Mouse (Mus musculus) kidney, embryonic 15.5 days (tissue): ENCODE data around the gene Cyp8b1. TPM values are rescaled to one million over a fixed set of nuclear protein-coding genes. Genes with fewer than 3 reads are reported as not detected.

ENCODE experiments used
- ATAC-seq: fragments of 200-750 bp; cut with Nextera tagmentation; replicated peaks from 2 replicates; pipeline ENCODE4 v1.8.0; 2017; ENCODE audit warnings: moderate TSS enrichment; ENCODE audit not compliant: low FRiP score
- H3K27ac ChIP-seq: fragments of 300-500 bp; sonication (generic); 2 replicates; pipeline ENCODE4 v1.5.1; 2015; ENCODE audit warnings: mild to moderate bottlenecking, inconsistent platforms
- H3K27me3 ChIP-seq: fragments of 300-500 bp; sonication (generic); 2 replicates; pipeline ENCODE4 v1.6.1; 2015; ENCODE audit warnings: inconsistent platforms
- H3K36me3 ChIP-seq: fragments of 300-500 bp; sonication (generic); 2 replicates; pipeline ENCODE4 v1.6.1; 2015; ENCODE audit warnings: inconsistent platforms
- H3K4me1 ChIP-seq: fragments of 300-500 bp; sonication (generic); 2 replicates; pipeline ENCODE4 v1.6.1; 2015; ENCODE audit warnings: inconsistent platforms
- H3K4me2 ChIP-seq: fragments of 300-500 bp; sonication (generic); 2 replicates; pipeline ENCODE4 v1.6.1; 2015; ENCODE audit warnings: moderate library complexity, mild to moderate bottlenecking, inconsistent platforms
- H3K4me3 ChIP-seq: fragments of 300-500 bp; sonication (generic); replicated peaks from 2 replicates; pipeline ENCODE4 v1.5.1; 2015; ENCODE audit warnings: mild to moderate bottlenecking, inconsistent platforms
- H3K9ac ChIP-seq: fragments of 300-500 bp; sonication (generic); 2 replicates; pipeline ENCODE4 v1.6.1; 2015; ENCODE audit warnings: mild to moderate bottlenecking, inconsistent platforms
- H3K9me3 ChIP-seq: fragments of 300-500 bp; sonication (generic); replicated peaks from 2 replicates; pipeline ENCODE4 v1.6.1; 2016; ENCODE audit warnings: inconsistent platforms
- WGBS: fragments of 180-500 bp; shearing (Covaris S2); methylation state at CpG from one replicate; pipeline ENCODE4 v1.1.7; 2015; ENCODE audit warnings: mixed read lengths; 5-methylcytosine and 5-hydroxymethylcytosine counted together
- polyA plus RNA-seq: library from polyadenylated mRNA; unstranded; fragments of >200 nt; fragmentation: Nextera tagmentation; extraction: Ambion mirVana; gene quantifications from 2 replicates; pipeline ENCODE4 v1.2.1, GENCODE M21; 2015

Cyp8b1 gene
- polyA plus RNA-seq, 1 experiment from 2014 or later: 0.10 TPM

DNA sequence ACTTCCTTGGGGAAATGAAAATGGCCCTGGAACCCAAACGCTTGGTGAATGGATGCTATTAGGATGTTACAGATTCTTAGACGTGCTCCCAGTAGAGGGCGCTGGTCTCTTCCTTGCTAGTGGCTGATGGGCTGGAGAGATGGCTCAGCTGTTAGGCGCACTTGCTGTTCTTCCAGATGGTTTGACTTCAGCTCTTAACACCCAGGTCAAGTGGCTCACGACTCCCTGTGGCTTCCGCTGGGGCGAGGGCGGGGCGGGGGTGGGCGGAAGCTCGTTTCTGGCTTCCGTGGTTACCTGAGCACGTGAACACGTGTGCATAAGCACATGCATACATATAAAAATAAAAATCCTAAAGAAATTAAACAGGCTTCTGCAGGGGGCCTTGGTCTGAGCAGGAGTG is 35.3 kb downstream of the Cyp8b1 start:
- no peaks in the 10 kb centered on the region for H3K36me3 ChIP-seq
- no peak overlapping the region for H3K9ac ChIP-seq
- no peak for ATAC-seq
- H3K4me2 ChIP-seq: peak overlapping the region; percentile 38
- H3K27ac ChIP-seq: no peak overlapping the region
- H3K4me1 ChIP-seq: peaks cover 9% of the 10 kb centered on the region
- no peak overlapping the region for H3K4me3 ChIP-seq
- 0 out of 2 replicates have a peak, but pooled peaks cover 12% of the 10 kb centered on the region for H3K27me3 ChIP-seq
- WGBS: 19% methylated on average over 14 of the region's 14 CpGs
- no peaks in the 10 kb centered on the region for H3K9me3 ChIP-seq

DNA sequence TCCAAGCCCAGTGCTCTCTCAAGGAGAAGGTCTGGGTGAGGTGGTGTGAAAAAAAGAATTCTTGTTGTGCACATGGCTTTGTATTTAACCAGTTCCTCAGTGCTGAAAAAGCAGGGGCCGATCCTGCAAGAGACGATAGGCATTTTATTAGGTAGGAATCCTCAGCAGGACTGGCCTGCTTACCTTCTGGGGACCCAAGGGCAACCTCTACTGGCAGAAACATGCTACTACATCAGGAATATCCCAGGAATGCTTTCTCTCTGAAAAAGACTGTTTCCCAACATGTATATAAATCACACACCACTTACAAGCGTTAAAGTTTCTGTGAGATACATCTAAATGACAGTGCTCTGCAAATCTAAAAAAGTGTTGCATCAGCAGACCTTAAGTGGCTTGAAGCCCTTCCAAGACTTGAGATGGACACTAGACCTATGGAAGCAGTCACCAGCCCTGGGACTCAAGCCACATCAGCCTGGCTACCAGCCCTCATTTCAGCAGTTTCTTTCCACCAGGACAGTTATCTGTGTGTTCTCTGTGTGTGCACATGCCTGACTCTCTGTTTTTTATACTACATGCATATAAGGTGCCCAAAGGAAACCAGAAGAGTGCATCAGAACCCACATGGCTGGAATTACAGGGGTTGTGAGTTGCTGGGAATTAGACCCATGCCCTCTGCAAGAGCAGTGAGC is 38.9 kb downstream of the Cyp8b1 start:
- no peaks in the 10 kb centered on the region for H3K9me3 ChIP-seq
- no peak overlapping the region for H3K4me2 ChIP-seq
- no peak overlapping the region for H3K4me3 ChIP-seq
- ATAC-seq: no peak
- no peaks in the 10 kb centered on the region for H3K36me3 ChIP-seq
- H3K9ac ChIP-seq: no peak overlapping the region
- 11% methylated on average over 3 of the region's 3 CpGs for WGBS
- H3K27me3 ChIP-seq: 0 out of 2 replicates have a peak, but pooled peaks cover 12% of the 10 kb centered on the region
- H3K4me1 ChIP-seq: peaks cover 9% of the 10 kb centered on the region
- H3K27ac ChIP-seq: no peak overlapping the region

- ATAC-seq: no peak
- H3K36me3 ChIP-seq: no peaks in the 10 kb centered on the region
- no peaks in the 10 kb centered on the region for H3K9me3 ChIP-seq
- H3K27ac ChIP-seq: no peak overlapping the region
- H3K27me3 ChIP-seq: 0 out of 2 replicates have a peak, but pooled peaks cover 10% of the 10 kb centered on the region
- no peak overlapping the region for H3K9ac ChIP-seq
- no peak overlapping the region for H3K4me2 ChIP-seq
- no peak overlapping the region for H3K4me3 ChIP-seq
- peaks cover 2% of the 10 kb centered on the region; the same call in 1 of the 2 replicates for H3K4me1 ChIP-seq
These were observed 42.5 kb downstream of the Cyp8b1 start for GRCm38 (mm10) chr9:121873578-121873977.

DNA sequence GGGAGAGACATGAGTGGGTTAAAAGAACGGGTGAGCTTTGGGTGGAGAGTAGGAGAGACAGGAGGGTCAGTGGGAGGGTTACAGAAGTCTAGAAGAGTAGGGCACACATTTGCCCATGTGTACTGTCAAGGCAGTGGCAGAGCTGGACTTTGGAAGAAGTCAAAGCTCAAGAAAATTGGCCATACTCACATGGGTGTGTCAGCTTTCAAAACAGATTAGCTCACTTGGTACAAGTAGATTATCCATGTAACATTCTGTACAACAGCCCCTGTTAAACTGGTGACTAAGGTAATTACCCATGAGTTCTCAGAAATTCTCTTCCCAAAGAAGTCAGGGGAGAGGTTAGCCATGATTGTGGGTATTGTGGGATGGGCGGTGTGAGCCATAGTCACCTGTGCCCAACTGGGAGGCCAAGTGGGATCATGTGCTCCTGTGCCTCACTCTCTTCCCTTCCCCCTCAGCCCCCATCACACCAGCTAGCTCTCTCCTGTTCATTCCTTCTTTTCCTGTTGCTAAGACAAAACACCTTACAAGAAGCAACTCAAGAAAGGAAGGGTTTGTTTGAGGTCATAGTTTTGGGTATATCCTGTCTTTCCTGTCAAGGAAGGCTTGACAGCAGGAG is 43.9 kb downstream of the Cyp8b1 start:
- no peak overlapping the region for H3K9ac ChIP-seq
- no peaks in the 10 kb centered on the region for H3K36me3 ChIP-seq
- H3K9me3 ChIP-seq: no peaks in the 10 kb centered on the region
- no peak for ATAC-seq
- H3K27ac ChIP-seq: no peak overlapping the region
- no peak overlapping the region for H3K4me2 ChIP-seq
- peaks cover 3% of the 10 kb centered on the region; the same call in 1 of the 2 replicates for H3K4me1 ChIP-seq
- no peak overlapping the region for H3K4me3 ChIP-seq
- 83% methylated on average over 2 of the region's 2 CpGs for WGBS
- 0 out of 2 replicates have a peak, but pooled peaks cover 10% of the 10 kb centered on the region for H3K27me3 ChIP-seq

DNA sequence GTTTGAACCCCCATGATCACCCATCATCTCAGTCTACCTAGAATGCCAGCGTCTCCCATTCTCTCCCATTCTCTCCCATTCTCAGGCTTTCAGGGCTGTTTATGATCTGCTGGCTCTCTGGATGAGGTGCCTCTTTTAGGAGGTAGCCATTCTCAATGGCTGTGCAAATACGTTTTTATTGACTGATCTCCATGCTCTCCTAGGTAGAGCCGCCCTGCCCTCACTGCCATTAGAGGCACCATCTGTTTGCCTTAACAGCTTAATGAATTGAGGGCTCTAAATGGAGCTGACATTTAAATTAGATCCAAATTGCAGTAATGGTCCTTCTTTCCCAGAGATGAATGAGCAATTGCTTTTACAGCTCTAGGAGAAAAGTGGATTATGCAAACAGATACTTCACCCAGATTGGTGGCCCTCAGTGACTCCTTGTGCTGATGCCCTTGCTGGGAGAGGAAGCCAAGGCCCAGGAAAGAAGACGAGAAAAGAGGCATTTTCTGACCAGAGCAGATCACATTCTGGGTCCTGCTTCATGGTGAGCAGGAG is 46.1 kb downstream of the Cyp8b1 start:
- H3K36me3 ChIP-seq: no peaks in the 10 kb centered on the region
- no peak overlapping the region for H3K4me2 ChIP-seq
- no peak for ATAC-seq
- no peak overlapping the region for H3K27ac ChIP-seq
- 30% methylated on average over 4 of the region's 4 CpGs for WGBS
- H3K4me1 ChIP-seq: peaks cover 3% of the 10 kb centered on the region; the same call in 1 of the 2 replicates
- no peak overlapping the region for H3K9ac ChIP-seq
- H3K27me3 ChIP-seq: 0 out of 2 replicates have a peak, but pooled peaks cover 3% of the 10 kb centered on the region
- no peaks in the 10 kb centered on the region for H3K9me3 ChIP-seq
- H3K4me3 ChIP-seq: no peak overlapping the region

- H3K9me3 ChIP-seq: no peaks in the 10 kb centered on the region
- peaks cover 3% of the 10 kb centered on the region; the same call in 1 of the 2 replicates for H3K4me1 ChIP-seq
- WGBS: 80% methylated on average over 5 of the region's 5 CpGs
- no peak overlapping the region for H3K27ac ChIP-seq
- no peak overlapping the region for H3K9ac ChIP-seq
- H3K36me3 ChIP-seq: no peaks in the 10 kb centered on the region
- no peak overlapping the region for H3K4me2 ChIP-seq
- 0 out of 2 replicates have a peak, but pooled peaks cover 3% of the 10 kb centered on the region for H3K27me3 ChIP-seq
- no peak for ATAC-seq
- H3K4me3 ChIP-seq: no peak overlapping the region
These were observed 46.7 kb downstream of the Cyp8b1 start for GRCm38 (mm10) chr9:121869432-121869831.

DNA sequence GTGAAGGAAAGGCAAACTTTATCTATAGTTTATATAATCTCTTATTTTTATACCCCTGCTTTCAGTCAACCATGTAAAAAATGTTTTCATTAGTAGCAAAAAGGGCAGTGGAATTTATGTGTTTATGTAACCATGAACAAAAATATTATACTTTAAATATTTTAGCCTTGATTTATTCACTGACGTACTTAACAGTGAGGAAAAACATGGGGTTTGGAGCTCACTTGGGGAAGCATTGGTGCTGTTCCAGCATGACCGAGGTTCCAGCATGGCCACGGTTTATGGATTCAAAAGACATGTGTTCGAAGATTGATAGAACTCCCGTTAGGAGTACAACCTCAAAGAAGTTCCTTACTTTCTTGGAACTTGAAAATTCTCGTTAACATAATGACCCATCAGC is 47.9 kb downstream of the Cyp8b1 start:
- Histone ChIP-seq H3K9ac (no peak overlapping the region), H3K27me3 (0 out of 2 replicates have a peak, but pooled peaks cover 3% of the 10 kb centered on the region), H3K27ac (no peak overlapping the region), H3K9me3 (no peaks in the 10 kb centered on the region), H3K4me2 (no peak overlapping the region), H3K4me3 (no peak overlapping the region), H3K4me1 (peaks cover 3% of the 10 kb centered on the region; the same call in 1 of the 2 replicates), H3K36me3 (no peaks in the 10 kb centered on the region)
- no peak for ATAC-seq
- WGBS: 65% methylated on average over 6 of the region's 6 CpGs

- Histone ChIP-seq H3K9me3 (no peaks in the 10 kb centered on the region), H3K4me1 (peaks cover 3% of the 10 kb centered on the region; the same call in 1 of the 2 replicates), H3K4me3 (no peak overlapping the region), H3K27ac (0 out of 2 replicates have a peak overlapping the region, but pooled peaks have one; percentile 15), H3K4me2 (no peak overlapping the region), H3K27me3 (0 out of 2 replicates have a peak, but pooled peaks cover 3% of the 10 kb centered on the region), H3K36me3 (no peaks in the 10 kb centered on the region), H3K9ac (no peak overlapping the region)
- WGBS: 80% methylated on average over 6 of the region's 6 CpGs
- no peak; the same call in 1 of the 2 replicates for ATAC-seq
These were observed 48.5 kb downstream of the Cyp8b1 start for GRCm38 (mm10) chr9:121867632-121868031.

- Histone ChIP-seq H3K4me2 (no peak overlapping the region), H3K4me1 (peaks cover 3% of the 10 kb centered on the region; the same call in 1 of the 2 replicates), H3K27me3 (0 out of 2 replicates have a peak, but pooled peaks cover 3% of the 10 kb centered on the region), H3K4me3 (no peak overlapping the region), H3K27ac (no peak overlapping the region), H3K36me3 (no peaks in the 10 kb centered on the region), H3K9me3 (no peaks in the 10 kb centered on the region), H3K9ac (no peak overlapping the region)
- WGBS: 42% methylated on average over 3 of the region's 3 CpGs
- ATAC-seq: no peak
These were observed 50.6 kb downstream of the Cyp8b1 start for GRCm38 (mm10) chr9:121865425-121866008.

- Histone ChIP-seq H3K36me3 (no peaks in the 10 kb centered on the region), H3K4me3 (no peak overlapping the region), H3K9me3 (no peaks in the 10 kb centered on the region), H3K4me2 (no peak overlapping the region), H3K27ac (no peak overlapping the region), H3K9ac (no peak overlapping the region), H3K4me1 (peaks cover 3% of the 10 kb centered on the region; the same call in 1 of the 2 replicates), H3K27me3 (0 out of 2 replicates have a peak, but pooled peaks cover 3% of the 10 kb centered on the region)
- WGBS: 52% methylated on average over 4 of the region's 4 CpGs
- no peak for ATAC-seq
These were observed 51.3 kb downstream of the Cyp8b1 start for GRCm38 (mm10) chr9:121864837-121865236.
